Mouse (Mus musculus) myocyte (in vitro differentiated cells): Measurements from ENCODE around the gene Rpl31. TPM values are rescaled to one million over a fixed set of nuclear protein-coding genes. Genes with fewer than 3 reads are reported as not detected.

ENCODE experiments used
- H3K27me3 ChIP-seq: one replicate; pipeline ENCODE4 v1.6.1; 2011; ENCODE audit not compliant: control insufficient read depth, insufficient read depth, insufficient read length
- H3K36me3 ChIP-seq: one replicate; pipeline ENCODE4 v1.6.1; 2011; ENCODE audit not compliant: control insufficient read depth, insufficient read depth
- H3K4me2 ChIP-seq: one replicate; pipeline ENCODE4 v1.6.1; 2011; ENCODE audit warnings: low read depth, control low read depth
- H3K4me3 ChIP-seq: one replicate; pipeline ENCODE4 v1.5.1; 2011; ENCODE audit warnings: mild to moderate bottlenecking, control low read depth, moderate library complexity
- H3K79me2 ChIP-seq: one replicate; pipeline ENCODE4 v1.6.1; 2011; ENCODE audit not compliant: control insufficient read depth, insufficient read depth
- H3ac ChIP-seq: one replicate; pipeline ENCODE4 v1.6.1; 2011; ENCODE audit not compliant: control insufficient read depth, insufficient read length
- CEBPB ChIP-seq: IDR thresholded peaks from 2 replicates; pipeline ENCODE4 v1.6.1; 2011; ENCODE audit warnings: mild to moderate bottlenecking, moderate library complexity; ENCODE audit not compliant: poor library complexity, insufficient read depth, severe bottlenecking
- E2F4 ChIP-seq: IDR thresholded peaks from one replicate; pipeline ENCODE4 v1.6.1; 2011; ENCODE audit warnings: mild to moderate bottlenecking, control low read depth, moderate library complexity; ENCODE audit not compliant: insufficient read depth
- MAX ChIP-seq: IDR thresholded peaks from one replicate; pipeline ENCODE4 v1.6.1; 2011; ENCODE audit warnings: low read depth, mild to moderate bottlenecking, control low read depth
- MYOD1 ChIP-seq, 3 experiments: IDR thresholded peaks; one replicate each; pipeline ENCODE4 v1.6.1; 2011; ENCODE audit warnings: control low read depth in 2 of 3, low read depth in 2 of 3, mild to moderate bottlenecking in 2 of 3, moderate library complexity in 1 of 3; ENCODE audit not compliant: insufficient read length in 2 of 3, control insufficient read depth in 1 of 3
- MYOG ChIP-seq, 3 experiments: IDR thresholded peaks; one replicate each; pipeline ENCODE4 v1.6.1; 2011; ENCODE audit warnings: control low read depth in 2 of 3, low read depth in 2 of 3, mild to moderate bottlenecking in 2 of 3; ENCODE audit not compliant: insufficient read length in 2 of 3, control insufficient read depth in 1 of 3, insufficient read depth in 1 of 3
- POLR2A ChIP-seq: IDR thresholded peaks from one replicate; pipeline ENCODE4 v1.6.1; 2011; ENCODE audit warnings: low read depth, mild to moderate bottlenecking, control low read depth, moderate library complexity; ENCODE audit not compliant: insufficient read length
- POLR2AphosphoS2 ChIP-seq: IDR thresholded peaks from one replicate; pipeline ENCODE4 v1.6.1; 2011; ENCODE audit warnings: low read depth, control low read depth; ENCODE audit not compliant: insufficient read length
- REST ChIP-seq: IDR thresholded peaks from one replicate; pipeline ENCODE4 v1.6.1; 2011; ENCODE audit warnings: mild to moderate bottlenecking, control low read depth, moderate library complexity; ENCODE audit not compliant: insufficient read depth, insufficient read length
- SRF ChIP-seq: IDR thresholded peaks from one replicate; pipeline ENCODE4 v1.6.1; 2011; ENCODE audit warnings: low read depth; ENCODE audit not compliant: control insufficient read depth, insufficient read length
- TCF12 ChIP-seq: IDR thresholded peaks from one replicate; pipeline ENCODE4 v1.6.1; 2011; ENCODE audit warnings: mild to moderate bottlenecking, control low read depth; ENCODE audit not compliant: poor library complexity, insufficient read depth, severe bottlenecking
- TCF3 ChIP-seq: IDR thresholded peaks from one replicate; pipeline ENCODE4 v1.6.1; 2011; ENCODE audit warnings: low read depth, control low read depth; ENCODE audit not compliant: insufficient read length
- USF1 ChIP-seq: IDR thresholded peaks from one replicate; pipeline ENCODE4 v1.6.1; 2011; ENCODE audit warnings: low read depth, mild to moderate bottlenecking, control low read depth, moderate library complexity
- polyA plus RNA-seq: library from polyadenylated mRNA; unstranded; fragments of >200 nt; fragmentation: generic; extraction: Trizol; gene quantifications from one replicate; pipeline ENCODE4 v1.2.1, GENCODE M21; 2012; ENCODE audit warnings: missing spikeins

Rpl31 gene
- polyA plus RNA-seq, 1 experiment = 1,627 TPM

DNA sequence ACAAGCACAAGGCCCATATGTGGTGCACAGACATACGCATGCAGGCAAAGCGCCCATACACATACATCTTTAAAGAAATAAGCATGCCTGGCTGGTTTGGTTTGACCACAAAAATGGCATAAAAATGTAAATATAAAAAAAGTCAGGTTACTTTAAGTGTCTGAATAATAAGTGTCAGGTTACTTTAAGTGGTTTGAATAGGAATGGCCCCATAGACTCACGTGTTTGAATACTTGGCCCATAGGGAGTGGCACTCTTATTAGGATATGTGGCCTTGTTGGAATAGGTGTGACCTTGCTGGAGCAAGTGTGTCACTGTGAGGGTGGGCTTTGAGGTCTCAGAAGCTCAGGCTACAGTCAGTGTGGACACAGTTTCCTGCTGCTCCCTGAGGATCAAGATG is 27.0 kb downstream of the Rpl31 start:
- TF ChIP-seq TCF3 (no peak), E2F4 (no peak), MAX (no peak), MYOD1 (IDR thresholded peaks at IDR 0.05; ENCODE audit: control insufficient read depth in 1 of 3, insufficient read length in 2 of 3, low read depth in 2 of 3) (no peak), REST (no peak), POLR2A (no peak), MYOG (IDR thresholded peaks at IDR 0.05; ENCODE audit: control insufficient read depth in 1 of 3, insufficient read depth in 1 of 3, insufficient read length in 2 of 3, low read depth in 2 of 3) (no peak), SRF (no peak), USF1 (no peak), CEBPB (no peak), TCF12 (no peak), POLR2AphosphoS2 (no peak)
- Histone ChIP-seq H3K36me3 (no peaks in the 10 kb centered on the region), H3ac (no peak overlapping the region), H3K27me3 (peaks cover 5% of the 10 kb centered on the region), H3K4me3 (no peak overlapping the region), H3K79me2 (no peaks in the 10 kb centered on the region), H3K4me2 (no peak overlapping the region)

DNA sequence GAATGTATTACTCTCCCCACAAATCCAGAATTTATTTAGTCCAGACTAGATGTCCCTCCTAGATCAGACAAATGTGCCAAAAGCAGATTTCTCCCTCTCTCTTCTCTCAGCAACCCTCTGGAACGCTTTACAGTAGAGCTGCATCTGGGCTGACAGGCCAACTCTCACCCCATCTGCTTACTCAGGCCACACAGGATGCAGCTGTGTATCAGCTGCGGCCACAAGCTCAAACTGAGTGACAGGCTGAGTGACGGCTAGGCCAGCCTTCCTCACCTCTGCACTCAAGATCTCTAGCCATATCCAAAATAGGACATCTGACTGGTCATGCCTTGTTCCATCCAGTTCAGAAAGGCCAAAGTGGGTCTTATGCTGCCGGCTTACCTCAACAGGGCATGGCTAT is 28.7 kb downstream of the Rpl31 start:
- no peaks in the 10 kb centered on the region for H3K36me3 ChIP-seq
- no peak overlapping the region for H3K4me3 ChIP-seq
- no peak overlapping the region for H3ac ChIP-seq
- H3K79me2 ChIP-seq = no peaks in the 10 kb centered on the region
- TF ChIP-seq TCF3 (no peak), E2F4 (no peak), MAX (no peak), REST (no peak), SRF (no peak), POLR2A (no peak), POLR2AphosphoS2 (no peak), MYOG (IDR thresholded peaks at IDR 0.05; ENCODE audit: control insufficient read depth in 1 of 3, insufficient read depth in 1 of 3, insufficient read length in 2 of 3, low read depth in 2 of 3) (peak in 1 of 3 experiments; percentile 38), CEBPB (no peak), TCF12 (no peak), USF1 (no peak), MYOD1 (IDR thresholded peaks at IDR 0.05; ENCODE audit: control insufficient read depth in 1 of 3, insufficient read length in 2 of 3, low read depth in 2 of 3) (peak in 1 of 3 experiments; percentile 80)
- no peak overlapping the region for H3K4me2 ChIP-seq
- H3K27me3 ChIP-seq = no peaks in the 10 kb centered on the region

DNA sequence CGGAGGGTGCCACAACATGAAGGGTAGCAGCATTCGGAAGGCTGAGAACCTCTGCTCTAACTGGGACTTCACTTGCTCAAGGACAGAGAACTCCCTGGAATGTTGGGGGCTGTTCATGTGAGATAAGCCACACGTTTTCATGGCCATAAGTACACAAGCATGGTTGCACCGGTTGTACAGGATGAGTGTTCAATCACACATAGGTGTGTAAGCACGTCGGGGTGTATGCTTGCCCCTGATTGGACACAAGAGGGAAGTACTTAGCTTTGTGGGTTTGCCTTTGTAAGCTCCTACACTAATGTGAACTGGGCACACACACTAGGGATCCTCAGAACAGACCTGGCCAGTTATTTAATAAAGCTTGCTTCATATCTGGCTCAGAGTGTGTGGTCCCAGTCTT is 30.6 kb downstream of the Rpl31 start:
- Histone ChIP-seq H3K4me2 (no peak overlapping the region), H3K79me2 (no peaks in the 10 kb centered on the region), H3ac (no peak overlapping the region), H3K4me3 (no peak overlapping the region), H3K27me3 (peaks cover 7% of the 10 kb centered on the region), H3K36me3 (no peaks in the 10 kb centered on the region)
- TF ChIP-seq REST = no peak
- TF ChIP-seq USF1 = no peak
- TF ChIP-seq MYOG (IDR thresholded peaks at IDR 0.05; ENCODE audit: control insufficient read depth in 1 of 3, insufficient read depth in 1 of 3, insufficient read length in 2 of 3, low read depth in 2 of 3) = no peak
- no peak for TF ChIP-seq MYOD1 (IDR thresholded peaks at IDR 0.05; ENCODE audit: control insufficient read depth in 1 of 3, insufficient read length in 2 of 3, low read depth in 2 of 3)
- no peak for TF ChIP-seq E2F4
- TF ChIP-seq POLR2A = no peak
- no peak for TF ChIP-seq MAX
- TF ChIP-seq TCF3 = no peak
- no peak for TF ChIP-seq CEBPB
- TF ChIP-seq SRF = no peak
- TF ChIP-seq POLR2AphosphoS2 = no peak
- TF ChIP-seq TCF12 = no peak

DNA sequence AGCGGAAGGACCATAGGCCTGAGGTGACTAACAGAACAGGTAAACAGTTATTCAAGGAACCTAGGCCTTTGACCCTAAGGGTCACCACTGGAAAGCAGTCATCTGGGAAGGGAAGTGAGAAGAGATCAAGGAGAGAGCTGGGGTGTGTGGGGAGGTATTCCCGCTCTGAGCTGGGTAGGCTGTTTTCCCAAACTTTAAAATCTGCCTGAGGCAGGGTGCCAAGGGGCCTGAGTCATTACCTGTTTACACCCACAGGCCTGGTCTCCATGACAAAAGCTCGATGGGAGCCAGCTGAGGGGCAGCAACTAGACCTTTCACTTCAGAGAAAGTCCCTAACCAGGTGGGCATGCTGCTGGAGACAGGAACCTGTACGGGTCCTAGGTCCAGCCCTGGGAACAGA is 31.6 kb downstream of the Rpl31 start:
- Histone ChIP-seq H3K4me3 (no peak overlapping the region), H3K27me3 (peaks cover 11% of the 10 kb centered on the region), H3K79me2 (no peaks in the 10 kb centered on the region), H3ac (no peak overlapping the region), H3K4me2 (no peak overlapping the region), H3K36me3 (no peaks in the 10 kb centered on the region)
- TF ChIP-seq MYOG (IDR thresholded peaks at IDR 0.05; ENCODE audit: control insufficient read depth in 1 of 3, insufficient read depth in 1 of 3, insufficient read length in 2 of 3, low read depth in 2 of 3) (no peak), USF1 (no peak), MYOD1 (IDR thresholded peaks at IDR 0.05; ENCODE audit: control insufficient read depth in 1 of 3, insufficient read length in 2 of 3, low read depth in 2 of 3) (no peak)

DNA sequence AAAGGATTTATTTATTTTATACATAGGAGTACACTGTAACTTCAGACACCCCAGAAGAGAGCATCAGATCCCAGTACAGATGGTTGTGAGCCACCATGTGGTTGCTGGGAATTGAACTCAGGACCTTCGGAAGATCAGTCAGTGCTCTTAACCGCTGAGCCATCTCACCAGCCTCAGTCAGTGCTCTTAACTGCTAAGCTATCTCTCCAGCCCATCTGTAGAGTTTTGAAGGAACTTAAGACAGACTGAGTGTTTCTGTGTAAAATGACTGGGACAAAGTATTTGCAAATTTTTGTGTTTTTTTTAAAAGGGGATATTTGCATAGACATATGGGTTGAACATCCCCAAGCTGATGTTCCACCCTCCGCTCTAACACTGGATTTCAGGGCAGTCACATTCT is 32.5 kb downstream of the Rpl31 start:
- H3K79me2 ChIP-seq = no peaks in the 10 kb centered on the region
- no peak overlapping the region for H3K4me3 ChIP-seq
- no peak for TF ChIP-seq CEBPB
- TF ChIP-seq TCF3 = no peak
- no peak for TF ChIP-seq POLR2AphosphoS2
- TF ChIP-seq E2F4 = no peak
- no peak for TF ChIP-seq MYOG (IDR thresholded peaks at IDR 0.05; ENCODE audit: control insufficient read depth in 1 of 3, insufficient read depth in 1 of 3, insufficient read length in 2 of 3, low read depth in 2 of 3)
- no peak for TF ChIP-seq USF1
- TF ChIP-seq MYOD1 (IDR thresholded peaks at IDR 0.05; ENCODE audit: control insufficient read depth in 1 of 3, insufficient read length in 2 of 3, low read depth in 2 of 3) = no peak
- no peak for TF ChIP-seq SRF
- TF ChIP-seq TCF12 = no peak
- no peak for TF ChIP-seq MAX
- no peak for TF ChIP-seq POLR2A
- TF ChIP-seq REST = no peak
- H3K36me3 ChIP-seq = no peaks in the 10 kb centered on the region
- H3K4me2 ChIP-seq = no peak overlapping the region
- H3ac ChIP-seq = no peak overlapping the region
- H3K27me3 ChIP-seq = peaks cover 12% of the 10 kb centered on the region
